Mouse (Mus musculus) neural tube, embryonic 15.5 days (tissue): ENCODE measurements around the gene Clstn2. TPM values are rescaled to one million over a fixed set of nuclear protein-coding genes. Genes with fewer than 3 reads are reported as not detected.

Experiments used
- ATAC-seq: fragments of 200-750 bp; cut with Nextera tagmentation; 2 replicates; pipeline ENCODE4 v1.8.0; 2017; ENCODE audit warnings: mild to moderate bottlenecking, moderate TSS enrichment, moderate library complexity; ENCODE audit not compliant: low FRiP score
- H3K27ac ChIP-seq: fragments of 300-500 bp; sonication (generic); replicated peaks from 2 replicates; pipeline ENCODE4 v1.5.1; 2015; ENCODE audit warnings: mild to moderate bottlenecking, inconsistent platforms
- H3K27me3 ChIP-seq: fragments of 300-500 bp; sonication (generic); replicated peaks from 2 replicates; pipeline ENCODE4 v1.6.1; 2015; ENCODE audit warnings: inconsistent platforms
- H3K36me3 ChIP-seq: fragments of 300-500 bp; sonication (generic); 2 replicates; pipeline ENCODE4 v1.6.1; 2015; ENCODE audit warnings: inconsistent platforms
- H3K4me1 ChIP-seq: fragments of 300-500 bp; sonication (generic); 2 replicates; pipeline ENCODE4 v1.6.1; 2015; ENCODE audit warnings: inconsistent platforms
- H3K4me2 ChIP-seq: fragments of 300-500 bp; sonication (generic); 2 replicates; pipeline ENCODE4 v1.6.1; 2015; ENCODE audit warnings: inconsistent platforms, mild to moderate bottlenecking, moderate library complexity
- H3K4me3 ChIP-seq: fragments of 300-500 bp; sonication (generic); replicated peaks from 2 replicates; pipeline ENCODE4 v1.5.1; 2015; ENCODE audit warnings: mild to moderate bottlenecking, inconsistent platforms
- H3K9ac ChIP-seq: fragments of 300-500 bp; sonication (generic); replicated peaks from 2 replicates; pipeline ENCODE4 v1.6.1; 2015; ENCODE audit warnings: mild to moderate bottlenecking, inconsistent platforms
- H3K9me3 ChIP-seq: fragments of 300-500 bp; sonication (generic); replicated peaks from 2 replicates; pipeline ENCODE4 v1.6.1; 2016; ENCODE audit warnings: inconsistent platforms
- WGBS: fragments of 180-500 bp; shearing (Covaris S2); methylation state at CpG from one replicate; pipeline ENCODE4 v1.1.7; 2015; ENCODE audit warnings: mixed read lengths; 5-methylcytosine and 5-hydroxymethylcytosine counted together
- polyA plus RNA-seq: library from polyadenylated mRNA; unstranded; fragments of >200 nt; fragmentation: Nextera tagmentation; extraction: Ambion mirVana; gene quantifications from 2 replicates; pipeline ENCODE4 v1.2.1, GENCODE M21; 2015

Gene Clstn2
- polyA plus RNA-seq, 1 experiment from 2014 or later: 18.8 TPM

DNA sequence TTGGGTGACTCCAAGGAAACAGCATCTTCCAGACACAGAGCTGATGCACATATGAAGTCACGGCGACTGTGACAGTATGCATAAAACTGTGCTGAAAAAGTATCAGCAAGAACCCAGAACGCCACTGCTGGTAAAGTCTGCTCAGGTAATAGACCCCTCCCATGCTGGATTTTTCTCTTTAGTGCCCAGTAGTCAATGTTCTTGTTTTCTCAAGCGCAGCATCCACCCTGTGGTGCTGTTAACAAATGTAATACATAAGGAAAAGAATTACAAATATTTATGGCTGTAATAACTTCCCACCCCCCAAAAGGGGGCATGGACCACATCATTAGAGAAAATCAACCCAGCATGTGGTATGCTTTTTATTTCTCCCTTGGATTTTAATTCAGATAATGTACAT is 372.0 kb downstream of the Clstn2 start:
- H3K9ac ChIP-seq: no peak overlapping the region
- peak; percentile 63 for ATAC-seq
- WGBS: 69% methylated on average over 4 of the region's 4 CpGs
- no peak overlapping the region for H3K4me3 ChIP-seq
- peak overlapping the region; percentile 25; the same call in 1 of the 2 replicates for H3K27ac ChIP-seq
- peaks cover 9% of the 10 kb centered on the region; the same call in 1 of the 2 replicates for H3K4me1 ChIP-seq
- H3K27me3 ChIP-seq: no peaks in the 10 kb centered on the region
- no peaks in the 10 kb centered on the region for H3K36me3 ChIP-seq
- no peaks in the 10 kb centered on the region for H3K9me3 ChIP-seq
- no peak overlapping the region for H3K4me2 ChIP-seq

DNA sequence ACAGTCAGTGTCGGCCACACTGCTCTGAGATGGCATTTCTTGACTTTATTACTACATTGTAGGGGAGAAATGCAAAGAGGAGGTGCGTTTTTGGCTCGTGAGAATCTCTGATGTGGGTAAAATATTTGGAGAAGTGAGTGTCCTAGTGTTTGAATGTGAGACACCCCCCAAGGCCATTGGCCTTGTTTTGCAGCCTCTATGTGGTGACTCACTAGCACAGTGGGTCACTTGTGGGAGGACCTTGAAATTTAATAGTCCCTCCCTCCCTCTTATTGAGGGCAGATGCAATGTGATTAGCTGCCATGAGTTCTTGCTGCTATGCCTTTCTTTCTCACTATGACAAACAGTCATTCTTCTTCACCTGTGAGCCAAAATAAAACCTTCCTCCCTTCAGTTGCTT is 374.2 kb downstream of the Clstn2 start:
- Histone ChIP-seq H3K4me1 (peaks cover 6% of the 10 kb centered on the region; the same call in 1 of the 2 replicates), H3K27me3 (no peaks in the 10 kb centered on the region), H3K9me3 (no peaks in the 10 kb centered on the region), H3K27ac (no peak overlapping the region), H3K9ac (no peak overlapping the region), H3K4me2 (no peak overlapping the region), H3K36me3 (no peaks in the 10 kb centered on the region), H3K4me3 (no peak overlapping the region)
- ATAC-seq: no peak
- 87% methylated on average over 3 of the region's 3 CpGs for WGBS

DNA sequence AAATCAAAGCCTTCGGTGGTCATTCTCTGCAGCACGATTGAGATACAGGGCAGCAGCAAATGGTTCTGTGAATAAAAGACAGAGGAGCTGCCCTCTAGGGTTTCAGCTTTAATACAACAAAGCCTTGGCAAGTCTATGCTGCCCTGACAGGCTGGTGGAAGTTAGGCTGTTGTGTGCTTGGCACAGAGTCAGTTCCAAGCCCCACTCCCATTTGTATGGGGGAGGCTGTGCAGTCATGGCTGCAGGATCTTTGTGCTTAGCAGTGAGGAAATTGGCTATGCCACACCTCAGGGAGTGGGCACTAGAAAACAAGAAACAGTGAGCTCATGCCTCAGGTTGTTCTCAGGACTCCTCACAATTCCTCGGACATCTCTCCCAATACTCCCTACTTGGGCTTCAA is 384.6 kb downstream of the Clstn2 start:
- ATAC-seq: no peak
- Histone ChIP-seq H3K4me2 (no peak overlapping the region), H3K27me3 (no peaks in the 10 kb centered on the region), H3K4me3 (no peak overlapping the region), H3K9me3 (no peaks in the 10 kb centered on the region), H3K4me1 (no peaks in the 10 kb centered on the region), H3K36me3 (no peaks in the 10 kb centered on the region), H3K9ac (no peak overlapping the region), H3K27ac (no peak overlapping the region)
- WGBS: 64% methylated on average over 3 of the region's 3 CpGs

DNA sequence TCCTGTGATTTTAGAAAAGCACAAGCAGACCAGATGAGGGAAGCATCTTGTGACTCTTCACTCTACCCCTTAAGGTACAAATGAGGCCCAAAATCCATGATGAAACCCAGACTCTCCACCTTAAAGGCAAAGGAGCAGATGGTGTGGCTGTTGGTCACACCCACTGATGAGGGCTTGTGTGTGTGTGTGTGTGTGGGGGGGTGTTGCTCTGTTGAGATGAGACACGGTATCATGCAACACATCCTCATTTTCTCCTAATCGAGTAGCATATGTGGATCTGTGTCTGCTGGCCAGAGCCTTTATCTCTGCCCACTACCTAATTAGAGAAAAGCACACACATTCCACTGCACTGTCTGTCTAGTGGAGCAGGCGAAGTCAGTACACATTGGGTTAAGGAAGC is 387.2 kb downstream of the Clstn2 start:
- H3K9me3 ChIP-seq: no peaks in the 10 kb centered on the region
- H3K4me1 ChIP-seq: peaks cover 10% of the 10 kb centered on the region
- WGBS: 91% methylated on average over 3 of the region's 3 CpGs
- H3K9ac ChIP-seq: no peak overlapping the region
- no peak for ATAC-seq
- H3K4me3 ChIP-seq: no peak overlapping the region
- no peak overlapping the region for H3K27ac ChIP-seq
- H3K4me2 ChIP-seq: no peak overlapping the region
- no peaks in the 10 kb centered on the region for H3K27me3 ChIP-seq
- no peaks in the 10 kb centered on the region for H3K36me3 ChIP-seq

DNA sequence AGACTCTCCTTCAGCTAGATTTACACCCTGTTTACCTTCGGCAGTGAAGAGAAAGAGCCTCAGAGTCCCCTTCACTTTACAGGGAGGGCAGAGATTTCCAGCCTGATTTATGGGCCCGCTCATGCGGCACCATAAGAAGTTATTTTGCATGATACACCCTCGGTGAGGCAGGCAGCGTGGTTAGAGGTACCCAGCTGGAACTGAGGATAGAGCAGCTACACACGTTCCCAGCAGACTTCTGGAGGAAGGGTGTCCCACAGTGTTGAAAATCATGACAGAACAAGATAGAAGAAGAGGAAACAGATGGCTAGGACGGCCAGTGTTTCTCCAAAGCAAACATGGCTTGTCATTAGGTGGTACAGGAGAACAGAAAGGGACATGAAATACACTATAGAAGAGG is 390.6 kb downstream of the Clstn2 start:
- Histone ChIP-seq H3K27me3 (no peaks in the 10 kb centered on the region), H3K4me1 (peaks cover 10% of the 10 kb centered on the region), H3K27ac (no peak overlapping the region), H3K36me3 (no peaks in the 10 kb centered on the region), H3K4me3 (no peak overlapping the region), H3K9me3 (no peaks in the 10 kb centered on the region), H3K4me2 (no peak overlapping the region), H3K9ac (no peak overlapping the region)
- 36% methylated on average over 7 of the region's 7 CpGs for WGBS
- ATAC-seq: no peak

DNA sequence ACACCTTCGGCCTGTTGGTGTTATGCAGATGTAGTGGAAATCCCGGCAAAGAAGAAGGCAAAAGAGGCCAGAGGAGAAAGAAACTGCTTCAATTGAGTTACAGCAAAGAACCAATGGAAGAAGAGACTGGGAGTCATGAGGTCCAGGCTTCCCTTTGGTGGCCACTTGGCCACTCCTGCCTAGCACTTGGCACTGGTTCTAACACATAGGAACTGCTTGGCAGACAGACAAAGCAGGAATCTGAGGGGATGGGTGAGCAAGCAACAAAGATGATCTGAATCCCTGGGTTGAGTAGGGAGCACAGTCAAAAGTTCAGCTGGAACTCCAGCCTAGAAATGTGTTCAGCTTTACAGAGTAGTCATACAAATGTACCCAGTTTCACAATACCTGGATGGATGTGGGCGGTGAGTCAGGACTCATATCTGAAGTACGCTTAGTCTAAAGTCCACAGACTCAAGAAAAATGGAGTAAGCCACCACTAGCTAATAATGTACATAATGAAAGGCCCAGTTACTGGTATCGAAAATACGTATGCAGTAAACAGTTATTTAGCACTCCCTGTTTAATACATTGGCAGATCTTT is 392.9 kb downstream of the Clstn2 start:
- no peak for ATAC-seq
- Histone ChIP-seq H3K9me3 (no peaks in the 10 kb centered on the region), H3K36me3 (no peaks in the 10 kb centered on the region), H3K4me1 (peaks cover 10% of the 10 kb centered on the region), H3K4me2 (no peak overlapping the region), H3K27ac (no peak overlapping the region), H3K27me3 (no peaks in the 10 kb centered on the region), H3K9ac (no peak overlapping the region), H3K4me3 (no peak overlapping the region)
- 92% methylated on average over 6 of the region's 6 CpGs for WGBS

DNA sequence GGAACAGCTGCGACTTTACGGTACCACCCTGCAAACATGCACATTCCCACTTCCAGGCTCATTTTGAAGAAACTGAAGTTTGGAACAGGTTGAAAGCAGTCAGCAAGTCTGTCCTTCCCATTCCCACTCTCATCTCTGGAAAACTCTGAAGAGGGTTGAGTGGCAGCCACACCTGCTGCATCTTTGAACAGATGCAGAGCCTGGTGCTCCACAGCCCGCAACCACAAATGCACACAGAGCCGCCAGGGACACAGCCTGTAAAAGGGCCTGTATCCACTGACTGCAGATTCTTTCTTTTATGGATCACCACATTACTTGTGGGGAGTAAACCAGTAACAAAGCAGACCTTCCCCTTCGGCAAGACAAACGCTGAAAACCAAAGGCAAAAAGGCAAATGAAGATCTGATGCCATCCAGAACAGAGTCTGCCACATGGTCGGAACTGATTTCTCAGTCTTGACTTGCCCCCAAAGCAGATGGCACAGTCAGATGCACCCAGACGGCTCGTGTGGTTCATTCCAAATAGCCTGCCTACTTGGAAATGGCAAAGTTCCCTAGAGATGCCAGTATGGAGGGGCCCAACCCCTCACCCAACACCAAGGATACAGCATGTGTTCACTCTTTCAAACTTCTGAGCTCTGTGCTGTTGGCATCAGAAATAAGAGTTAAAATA is 394.2 kb downstream of the Clstn2 start:
- Histone ChIP-seq H3K4me1 (peaks cover 10% of the 10 kb centered on the region), H3K27me3 (no peaks in the 10 kb centered on the region), H3K4me2 (no peak overlapping the region), H3K9ac (no peak overlapping the region), H3K4me3 (no peak overlapping the region), H3K36me3 (no peaks in the 10 kb centered on the region), H3K27ac (no peak overlapping the region), H3K9me3 (no peaks in the 10 kb centered on the region)
- no peak for ATAC-seq
- 87% methylated on average over 9 of the region's 9 CpGs for WGBS

DNA sequence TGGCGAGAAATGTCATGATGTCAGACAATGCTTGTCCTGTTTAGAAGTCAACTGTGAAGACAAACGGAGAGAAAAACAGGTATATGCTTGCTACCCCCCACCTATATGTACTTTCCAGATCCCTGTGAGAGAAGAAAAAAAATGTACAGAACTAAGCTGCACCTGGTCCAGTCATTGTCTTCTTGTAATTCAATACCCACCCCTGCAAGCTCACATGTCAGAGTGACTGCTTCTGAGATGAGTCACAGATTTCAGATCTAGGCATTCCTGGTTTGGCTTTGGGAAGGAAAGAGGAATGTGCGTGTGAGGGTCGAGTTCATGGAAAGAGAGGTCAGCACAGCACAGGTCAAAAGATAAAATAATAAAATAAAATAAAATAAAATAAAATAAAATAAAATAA is 397.6 kb downstream of the Clstn2 start:
- no peak overlapping the region for H3K4me2 ChIP-seq
- H3K27ac ChIP-seq: no peak overlapping the region
- no peaks in the 10 kb centered on the region for H3K27me3 ChIP-seq
- H3K9me3 ChIP-seq: no peaks in the 10 kb centered on the region
- no peak for ATAC-seq
- H3K4me1 ChIP-seq: no peaks in the 10 kb centered on the region
- no peak overlapping the region for H3K9ac ChIP-seq
- H3K4me3 ChIP-seq: no peak overlapping the region
- 88% methylated on average over 4 of the region's 4 CpGs for WGBS
- no peaks in the 10 kb centered on the region for H3K36me3 ChIP-seq

DNA sequence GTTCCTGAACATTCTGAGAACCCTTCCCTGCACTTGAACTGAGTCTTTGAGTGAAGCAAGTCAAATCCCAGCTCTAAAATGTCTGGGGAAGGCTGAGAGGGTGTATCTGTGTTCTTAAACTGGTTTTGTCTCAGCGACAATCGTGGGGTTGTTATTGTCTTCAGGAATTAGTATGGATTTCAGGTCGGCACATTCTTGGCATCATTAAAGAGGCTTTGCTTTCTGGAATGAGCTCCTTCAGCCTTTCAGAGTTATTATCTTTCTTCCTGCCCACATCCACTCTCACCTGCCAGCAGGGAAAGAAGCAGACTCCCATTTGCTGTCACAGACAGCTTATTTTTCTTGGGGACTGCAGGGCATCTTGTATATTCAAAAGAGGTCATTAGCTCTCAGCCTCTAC is 398.1 kb downstream of the Clstn2 start:
- ATAC-seq: no peak
- Histone ChIP-seq H3K27ac (no peak overlapping the region), H3K4me3 (no peak overlapping the region), H3K36me3 (no peaks in the 10 kb centered on the region), H3K27me3 (no peaks in the 10 kb centered on the region), H3K4me2 (no peak overlapping the region), H3K9ac (no peak overlapping the region), H3K9me3 (no peaks in the 10 kb centered on the region), H3K4me1 (no peaks in the 10 kb centered on the region)
- WGBS: 89% methylated on average over 3 of the region's 3 CpGs

DNA sequence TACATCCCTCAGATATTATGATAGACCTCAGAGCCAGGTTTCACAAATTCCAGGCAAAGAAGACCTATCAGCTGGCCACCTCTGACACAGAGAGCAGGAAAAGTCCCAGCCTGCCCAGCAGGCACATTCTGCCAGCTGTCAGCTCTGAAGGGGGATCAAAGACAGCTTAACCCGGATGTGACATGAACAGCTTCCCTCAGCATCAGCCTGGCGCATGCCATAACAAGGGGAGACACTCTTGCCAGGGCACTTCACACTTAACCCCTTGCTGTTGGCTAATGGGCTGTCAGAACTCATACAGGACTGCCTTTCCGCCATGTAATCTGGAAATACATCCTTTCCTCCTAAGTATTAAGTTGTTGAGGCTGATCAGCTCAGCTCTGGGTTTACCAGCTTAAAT is 403.8 kb downstream of the Clstn2 start:
- no peaks in the 10 kb centered on the region for H3K36me3 ChIP-seq
- no peak overlapping the region for H3K27ac ChIP-seq
- ATAC-seq: no peak
- peaks cover 14% of the 10 kb centered on the region for H3K4me1 ChIP-seq
- no peak overlapping the region for H3K9ac ChIP-seq
- no peak overlapping the region for H3K4me2 ChIP-seq
- no peaks in the 10 kb centered on the region for H3K27me3 ChIP-seq
- no peaks in the 10 kb centered on the region for H3K9me3 ChIP-seq
- WGBS: 60% methylated on average over 3 of the region's 3 CpGs
- H3K4me3 ChIP-seq: no peak overlapping the region

DNA sequence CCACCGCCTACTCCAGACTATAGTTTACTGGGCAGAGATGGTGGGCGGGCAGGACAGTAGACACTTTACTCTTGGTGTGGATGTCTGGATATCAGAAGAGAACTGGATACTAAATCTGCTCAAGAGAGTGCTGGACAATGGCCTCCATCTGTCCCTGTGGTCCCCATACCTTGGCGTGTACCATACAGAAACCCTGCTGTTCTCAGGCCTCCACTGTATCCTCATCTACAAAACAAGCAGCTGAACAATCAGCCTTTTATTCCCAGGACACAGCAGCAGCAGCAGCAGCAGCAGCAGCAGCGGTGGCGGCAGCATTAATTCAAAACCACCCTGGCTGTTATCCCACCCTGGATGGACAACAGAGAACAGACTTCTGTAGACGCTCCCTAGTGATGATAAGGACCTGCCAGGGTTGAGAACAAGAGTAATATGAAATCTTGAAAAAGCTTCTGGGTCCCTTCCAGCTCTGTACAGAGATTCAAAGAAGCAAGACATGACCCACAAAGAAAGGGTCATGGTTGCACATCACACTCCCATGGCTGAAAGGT is 404.5 kb downstream of the Clstn2 start:
- ATAC-seq: no peak
- H3K27me3 ChIP-seq: no peaks in the 10 kb centered on the region
- H3K9me3 ChIP-seq: no peaks in the 10 kb centered on the region
- 50% methylated on average over 6 of the region's 6 CpGs for WGBS
- H3K4me3 ChIP-seq: no peak overlapping the region
- no peaks in the 10 kb centered on the region for H3K36me3 ChIP-seq
- H3K4me2 ChIP-seq: no peak overlapping the region
- no peak overlapping the region for H3K9ac ChIP-seq
- H3K4me1 ChIP-seq: peaks cover 14% of the 10 kb centered on the region
- 0 out of 2 replicates have a peak overlapping the region, but pooled peaks have one; percentile 24 for H3K27ac ChIP-seq

DNA sequence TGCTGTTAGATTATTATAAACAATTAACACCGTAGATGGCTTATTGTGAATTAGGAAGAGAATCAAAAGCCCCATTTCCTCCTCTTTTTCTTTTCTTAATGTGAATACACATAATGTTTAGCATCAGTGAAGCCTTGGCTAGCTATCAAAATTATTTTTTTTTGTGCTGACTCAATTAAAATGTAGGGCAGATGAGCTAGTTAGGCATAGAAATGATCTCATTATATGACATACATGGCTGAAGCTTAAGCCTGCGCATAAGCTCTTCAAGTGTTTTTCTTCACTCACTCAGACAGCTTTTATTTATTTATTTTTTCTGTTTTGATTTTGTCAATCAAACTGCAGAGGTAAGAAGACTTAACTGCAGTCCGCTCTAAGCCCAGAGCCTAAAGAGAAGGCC is 405.1 kb downstream of the Clstn2 start:
- Histone ChIP-seq H3K36me3 (no peaks in the 10 kb centered on the region), H3K9me3 (no peaks in the 10 kb centered on the region), H3K4me3 (no peak overlapping the region), H3K27ac (no peak overlapping the region), H3K4me2 (no peak overlapping the region), H3K4me1 (peaks cover 14% of the 10 kb centered on the region), H3K27me3 (no peaks in the 10 kb centered on the region), H3K9ac (no peak overlapping the region)
- ATAC-seq: peak; percentile 66
- WGBS: 59% methylated on average over 3 of the region's 3 CpGs
